Mouse (Mus musculus): ENCODE data around the gene Dtx4. TPM values are rescaled to one million over a fixed set of nuclear protein-coding genes. Genes with fewer than 3 reads are reported as not detected.

Gene Dtx4
- total and polyA plus RNA-seq, 3 experiments, result 16.4 to 30.5 (median 21.2) TPM

GRCm38 (mm10) chr19:12488205-12488966 is 12.9 kb downstream of the Dtx4 start:
- H3K4me2 ChIP-seq (ENCODE audit: insufficient read depth, low read depth, poor library complexity, severe bottlenecking), result no peak overlapping the region
- no peak for DNase-seq (ENCODE audit: extremely low read depth)
- dilution Hi-C loops (cut with MboI; ENCODE audit: extremely low pct_ligation_motif_present, extremely low pct_unique_long_range_greater_than_20kb, low sequenced_read_pairs), result no loop called here
- in situ Hi-C loops (cut with MboI; ENCODE audit: low pct_ligation_motif_present, low pct_unique_long_range_greater_than_20kb, low sequenced_read_pairs), result loop anchor here (25.0 kb wide), 1 partner anchor 476 kb away; no protein-coding TSS in a partner anchor
- no peaks in the 10 kb centered on the region for H3K27me3 ChIP-seq (replicated peaks)
- no peaks in the 10 kb centered on the region for H3K9me3 ChIP-seq (replicated peaks; ENCODE audit: low read length)
- H3K27ac ChIP-seq (ENCODE audit: insufficient read depth, low read depth), result no peak overlapping the region
- peaks cover 0 to 48% of the 10 kb centered on the region in 2 experiments; a peak in 3 of 4 replicates for H3K4me1 ChIP-seq (ENCODE audit: control insufficient read depth in 1 of 2, insufficient read depth in 2 of 2)
- no peak overlapping the region for H3K4me3 ChIP-seq (replicated peaks in 1 of 3; ENCODE audit: low read depth in 2 of 3, low read length in 2 of 3, poor library complexity in 1 of 3)
- H3K36me3 ChIP-seq (replicated peaks in 1 of 2; ENCODE audit: control insufficient read depth in 1 of 2, insufficient read depth in 1 of 2, low read length in 1 of 2), result peaks cover 70 to 96% of the 10 kb centered on the region in 2 experiments
- no peaks in the 10 kb centered on the region; the same call in 1 of the 2 replicates for H3K79me2 ChIP-seq (replicated peaks; ENCODE audit: control insufficient read depth, extremely low read depth, insufficient read depth, poor library complexity, severe bottlenecking)
- H3K9ac ChIP-seq (ENCODE audit: insufficient read depth, low read depth), result no peak overlapping the region
- no peak for TF ChIP-seq CHD1 (IDR thresholded peaks at IDR 0.05; ENCODE audit: low read depth, low read length)
- no peak for TF ChIP-seq MYC (IDR thresholded peaks at IDR 0.05; ENCODE audit: low read depth, low read length)
- peak; percentile 94 for TF ChIP-seq BHLHE40 (IDR thresholded peaks at IDR 0.05; ENCODE audit: low read depth, low read length)
- peak; percentile 74 to 79 for TF ChIP-seq CTCF (conservative IDR thresholded peaks at IDR 0.05 in 1 of 2, IDR thresholded peaks at IDR 0.05 in 1 of 2; ENCODE audit: low read depth in 2 of 2, low read length in 2 of 2)
- TF ChIP-seq SMC3 (IDR thresholded peaks at IDR 0.05; ENCODE audit: low read depth, low read length), result peak; percentile 58
- TF ChIP-seq MEF2A (IDR thresholded peaks at IDR 0.05; ENCODE audit: borderline replicate concordance, low read depth, low read length), result no peak
- peak; percentile 43; the same call in 1 of the 2 replicates for TF ChIP-seq MAX (IDR thresholded peaks at IDR 0.05; ENCODE audit: low read length)

GRCm38 (mm10) chr19:12487511-12488204 is 13.6 kb downstream of the Dtx4 start:
- peaks cover 77 to 100% of the 10 kb centered on the region in 2 experiments for H3K36me3 ChIP-seq (replicated peaks in 1 of 2; ENCODE audit: control insufficient read depth in 1 of 2, insufficient read depth in 1 of 2, low read length in 1 of 2)
- in situ Hi-C loops (cut with MboI; ENCODE audit: low pct_ligation_motif_present, low pct_unique_long_range_greater_than_20kb, low sequenced_read_pairs), result loop anchor here (25.0 kb wide), 1 partner anchor 475 kb away; no protein-coding TSS in a partner anchor
- H3K4me2 ChIP-seq (ENCODE audit: insufficient read depth, low read depth, poor library complexity, severe bottlenecking), result no peak overlapping the region
- H3K79me2 ChIP-seq (replicated peaks; ENCODE audit: control insufficient read depth, extremely low read depth, insufficient read depth, poor library complexity, severe bottlenecking), result no peaks in the 10 kb centered on the region
- no peak overlapping the region for H3K4me3 ChIP-seq (replicated peaks in 1 of 3; ENCODE audit: low read depth in 2 of 3, low read length in 2 of 3, poor library complexity in 1 of 3)
- H3K9ac ChIP-seq (ENCODE audit: insufficient read depth, low read depth), result no peak overlapping the region
- H3K4me1 ChIP-seq (ENCODE audit: control insufficient read depth in 1 of 2, insufficient read depth in 2 of 2), result peaks cover 0 to 49% of the 10 kb centered on the region in 2 experiments; a peak in 3 of 4 replicates
- dilution Hi-C loops (cut with MboI; ENCODE audit: extremely low pct_ligation_motif_present, extremely low pct_unique_long_range_greater_than_20kb, low sequenced_read_pairs), result no loop called here
- no peak for DNase-seq (ENCODE audit: extremely low read depth)
- no peaks in the 10 kb centered on the region for H3K9me3 ChIP-seq (replicated peaks; ENCODE audit: low read length)
- TF ChIP-seq MAFK (IDR thresholded peaks at IDR 0.05; ENCODE audit: insufficient replicate concordance, low read length), result no peak
- TF ChIP-seq MAZ (IDR thresholded peaks at IDR 0.05; ENCODE audit: low read depth, low read length), result no peak
- TF ChIP-seq ZNF384 (IDR thresholded peaks at IDR 0.05; ENCODE audit: low read depth, low read length), result no peak
- no peak for TF ChIP-seq ZMIZ1 (IDR thresholded peaks at IDR 0.05; ENCODE audit: low read depth, low read length)
- TF ChIP-seq POLR2A (IDR thresholded peaks at IDR 0.05; ENCODE audit: low read depth, low read length), result no peak
- TF ChIP-seq KAT2A (IDR thresholded peaks at IDR 0.05; ENCODE audit: insufficient replicate concordance, low read length), result no peak
- no peak for TF ChIP-seq UBTF (IDR thresholded peaks at IDR 0.05; ENCODE audit: low read depth, low read length)
- TF ChIP-seq RCOR1 (conservative IDR thresholded peaks at IDR 0.05; ENCODE audit: low read depth, low read length), result no peak
- TF ChIP-seq TBP (conservative IDR thresholded peaks at IDR 0.05; ENCODE audit: low read depth, low read length), result no peak
- no peak for TF ChIP-seq CHD2 (IDR thresholded peaks at IDR 0.05; ENCODE audit: low read length)
- TF ChIP-seq HCFC1 (IDR thresholded peaks at IDR 0.05; ENCODE audit: low read depth, low read length), result no peak
- no peak for TF ChIP-seq JUND (conservative IDR thresholded peaks at IDR 0.05; ENCODE audit: low read depth, low read length)
- no peak for TF ChIP-seq USF2 (conservative IDR thresholded peaks at IDR 0.05; ENCODE audit: low read depth, low read length)
- TF ChIP-seq JUN (IDR thresholded peaks at IDR 0.05; ENCODE audit: insufficient read depth, low read depth, low read length), result no peak
- TF ChIP-seq NRF1 (IDR thresholded peaks at IDR 0.05; ENCODE audit: low read depth, low read length), result no peak
- no peaks in the 10 kb centered on the region for H3K27me3 ChIP-seq (replicated peaks)
- H3K27ac ChIP-seq (ENCODE audit: insufficient read depth, low read depth), result no peak overlapping the region

Data from CH12.LX (cell line).